Mouse (Mus musculus): ENCODE data around the gene Msx1.

The Msx1 gene

GRCm38 (mm10) chr5:37784847-37785391 is 39.5 kb downstream of the Msx1 start:
- DNase-seq = peak in 1 of 2 experiments; percentile 4

GRCm38 (mm10) chr5:37783306-37783705 is 41.1 kb downstream of the Msx1 start:
- DNase-seq = no peak

GRCm38 (mm10) chr5:37775681-37776080 is 48.7 kb downstream of the Msx1 start:
- DNase-seq = no peak

GRCm38 (mm10) chr5:37774011-37774410 is 50.4 kb downstream of the Msx1 start:
- DNase-seq = no peak

GRCm38 (mm10) chr5:37770870-37771269 is 53.5 kb downstream of the Msx1 start:
- DNase-seq = no peak
